Comparison of ENCODE assay signal across 11 mouse cellular contexts in the genomic region with DNA sequence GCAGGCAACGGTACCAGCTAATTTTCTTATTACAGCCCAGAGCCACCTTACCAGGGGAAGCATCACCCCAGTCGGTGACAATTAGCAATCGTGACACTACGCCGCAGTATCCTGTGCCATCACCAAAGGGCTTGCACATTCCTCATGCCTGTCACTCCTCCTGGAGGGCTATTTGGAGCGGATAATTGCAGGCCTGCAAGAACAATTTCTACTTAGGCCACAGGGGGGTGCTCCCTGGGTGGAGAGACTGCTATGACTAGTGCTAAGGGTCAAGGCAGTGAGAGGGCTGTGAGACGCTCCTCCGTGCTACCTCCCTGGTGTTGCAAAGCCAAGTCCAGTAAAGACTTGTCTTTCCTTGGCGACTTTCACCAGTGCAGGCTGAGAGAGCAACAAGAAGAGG. TPM values are rescaled to one million over a fixed set of nuclear protein-coding genes. Genes with fewer than 3 reads are reported as not detected.
A peak's percentile ranks its signal among the peaks of the same experiment; 100 is the strongest.
DNase-seq lines count a peak whose midpoint lies in the region; ATAC-seq and TF ChIP-seq lines count a peak whose summit lies in the region.
"Had no signal": no experiment of that assay in that cellular context is flagged by ENCODE, and none has a peak within 500 bp of the region (broad histone marks: within the 10 kb centered on the region; RNA-seq: fewer than 3 reads in every experiment).

No protein-coding gene starts in this region.

- H3K36me3 ChIP-seq in heart, postnatal 0 days (replicated peaks; ENCODE audit: control insufficient read depth, insufficient read depth, low read length) = no peaks in the 10 kb centered on the region
- no peaks in the 10 kb centered on the region for H3K36me3 ChIP-seq in E14TG2a.4 (ENCODE audit: insufficient read depth, low read length)
- H3K36me3 ChIP-seq in lung, postnatal 0 days (ENCODE audit: insufficient read depth, low read length) = no peaks in the 10 kb centered on the region
- H3K36me3 ChIP-seq: limb, embryonic 15.5 days had no signal

- no peaks in the 10 kb centered on the region for H3K4me1 ChIP-seq in heart, postnatal 0 days (ENCODE audit: control insufficient read depth, insufficient read depth)
- H3K4me1 ChIP-seq in E14TG2a.4 (replicated peaks; ENCODE audit: low read depth, low read length) = peaks cover 42% of the 10 kb centered on the region
- H3K4me1 ChIP-seq in lung, postnatal 0 days (ENCODE audit: insufficient read depth, low read depth, low read length) = no peaks in the 10 kb centered on the region
- H3K4me1 ChIP-seq: limb, embryonic 15.5 days had no signal

- no peaks in the 10 kb centered on the region for H3K9me3 ChIP-seq in heart, postnatal 0 days (replicated peaks; ENCODE audit: control insufficient read depth, low read length)
- no peaks in the 10 kb centered on the region for H3K9me3 ChIP-seq in E14TG2a.4 (ENCODE audit: low read length)
- H3K9me3 ChIP-seq in lung, postnatal 0 days (ENCODE audit: low read length) = no peaks in the 10 kb centered on the region
- H3K9me3 ChIP-seq: limb, embryonic 15.5 days had no signal

- H3K27ac ChIP-seq in heart, postnatal 0 days (ENCODE audit: low read depth) = no peak overlapping the region
- H3K27ac ChIP-seq in lung, postnatal 0 days (ENCODE audit: low read length) = no peak overlapping the region
- H3K27ac ChIP-seq: limb, embryonic 15.5 days had no signal

- ATAC-seq in heart, postnatal 0 days (ENCODE audit: insufficient read depth, low read depth) = no peak
- ATAC-seq in lung, postnatal 0 days = peak; percentile 53; the same call in 1 of the 2 replicates

- TF ChIP-seq EP300 in heart, postnatal 0 days (IDR thresholded peaks at IDR 0.05; ENCODE audit: low read depth) = no peak
- TF ChIP-seq EP300 in lung, postnatal 0 days (IDR thresholded peaks at IDR 0.05) = no peak

- peak; percentile 37 for TF ChIP-seq CTCF in heart, postnatal 0 days (IDR thresholded peaks at IDR 0.05; ENCODE audit: low read depth)
- TF ChIP-seq CTCF in E14TG2a.4 (conservative IDR thresholded peaks at IDR 0.05; ENCODE audit: low read length) = peak; percentile 50
- TF ChIP-seq CTCF in lung, postnatal 0 days (IDR thresholded peaks at IDR 0.05) = peak; percentile 75

- no peak overlapping the region for H3K4me2 ChIP-seq in heart, postnatal 0 days (ENCODE audit: low read depth, low read length)
- H3K4me2 ChIP-seq in lung, postnatal 0 days (replicated peaks; ENCODE audit: low read depth, low read length) = no peak overlapping the region
- H3K4me2 ChIP-seq: limb, embryonic 15.5 days; midbrain, embryonic 11.5 days had no signal

- 35% methylated on average over 9 of the region's 9 CpGs for WGBS in heart, postnatal 0 days
- whole genome bisulfite sequencing in lung, postnatal 0 days = 44% methylated on average over 9 of the region's 9 CpGs

- H3K27me3 ChIP-seq in heart, postnatal 0 days (ENCODE audit: control insufficient read depth, insufficient read depth, low read length) = peaks cover 12% of the 10 kb centered on the region; the same call in 1 of the 2 replicates
- peaks cover 71% of the 10 kb centered on the region for H3K27me3 ChIP-seq in E14TG2a.4 (ENCODE audit: insufficient read depth, low read length)
- H3K27me3 ChIP-seq in lung, postnatal 0 days (replicated peaks; ENCODE audit: insufficient read depth, low read length) = no peaks in the 10 kb centered on the region; the same call in 1 of the 2 replicates

- H3K9ac ChIP-seq in heart, postnatal 0 days (replicated peaks; ENCODE audit: low read depth, low read length) = no peak overlapping the region
- no peak overlapping the region for H3K9ac ChIP-seq in lung, postnatal 0 days (replicated peaks; ENCODE audit: low read depth)
- H3K9ac ChIP-seq: limb, embryonic 15.5 days had no signal

- no peak overlapping the region for H3K4me3 ChIP-seq in heart, postnatal 0 days (ENCODE audit: low read depth, low read length)
- no peak overlapping the region for H3K4me3 ChIP-seq in E14TG2a.4 (replicated peaks; ENCODE audit: low read length)
- no peak overlapping the region for H3K4me3 ChIP-seq in lung, postnatal 0 days (ENCODE audit: low read depth, low read length)
- H3K4me3 ChIP-seq: limb, embryonic 15.5 days had no signal

- no peak for DNase-seq in heart, postnatal 0 days (ENCODE audit: low spot score)
- DNase-seq in heart, adult 11 months = no peak
- peak; percentile 59 for DNase-seq in cerebellum, adult 11-12 months
- peak; percentile 47 for DNase-seq in lung, postnatal 0 days (ENCODE audit: low spot score)
- no peak for DNase-seq in right cerebral cortex, adult 2 months (ENCODE audit: low spot score in 2 of 2)
- no peak for DNase-seq in urinary bladder, postnatal 25 days (ENCODE audit: low spot score)
- DNase-seq in right cerebral cortex, postnatal 14 days = no peak

RNA-seq across cellular contexts. Expression of gene Rasgef1a, which starts 16.1 kb away (rescaled TPM):
- 1.8 and 2.1 TPM in 2 replicates for total RNA-seq in heart, postnatal 0 days (2014; rRNA removed; ENCODE audit: low replicate concordance)
- 0.16 and 0.18 TPM in 2 replicates for polyA plus RNA-seq in heart, postnatal 0 days (2015; fragmentation: Nextera tagmentation; extraction: Ambion mirVana)
- 26.3 and 35.2 TPM in 2 replicates for polyA plus RNA-seq in lung, postnatal 0 days (2015; fragmentation: Nextera tagmentation; extraction: Ambion mirVana)

RNA-seq across cellular contexts. Expression of gene Fxyd4, which starts 57.7 kb away (rescaled TPM):
- not detected in 2 replicates for total RNA-seq in heart, postnatal 0 days (2014; rRNA removed; ENCODE audit: low replicate concordance)
- 0.55 and 0.97 TPM in 2 replicates for polyA plus RNA-seq in heart, postnatal 0 days (2015; fragmentation: Nextera tagmentation; extraction: Ambion mirVana)
- polyA plus RNA-seq in lung, postnatal 0 days (2015; fragmentation: Nextera tagmentation; extraction: Ambion mirVana) = 12.4 and 19.8 TPM in 2 replicates
- total RNA-seq: heart, postnatal 14 days had no signal

Comparison
In these comparisons a context has a peak if more than half of its experiments do, and no peak if none do; other contexts are left out.
1. DNase-seq: peak in cerebellum, adult 11-12 months (single experiment) and lung, postnatal 0 days (single experiment); none in heart, postnatal 0 days (single experiment), heart, adult 11 months (single experiment), right cerebral cortex, adult 2 months (0 of 2), urinary bladder, postnatal 25 days (single experiment) and right cerebral cortex, postnatal 14 days (single experiment).
2. RNA of gene Rasgef1a, which starts 16.1 kb away (polyA plus RNA-seq): 26.3 to 35.2 TPM in lung, postnatal 0 days; 0.16 to 0.18 TPM in heart, postnatal 0 days; every median in the first group is over 10 times any median in the second.
3. Peak in every context shown above with its lines, with median percentiles within 50 percentile points of each other: CTCF ChIP-seq.